Mouse (Mus musculus) erythroblast, embryonic 14.5 days (primary cell): ENCODE data around the gene Limd1.

ENCODE experiments used
- GATA1 ChIP-seq: IDR thresholded peaks from 2 replicates; pipeline ENCODE4 v1.6.1; 2012; ENCODE audit warnings: low read length, inconsistent platforms, mixed read lengths
- TAL1 ChIP-seq: IDR thresholded peaks from 3 replicates; pipeline ENCODE4 v1.6.1; 2012; ENCODE audit warnings: low read length, inconsistent platforms, mixed read lengths

DNA sequence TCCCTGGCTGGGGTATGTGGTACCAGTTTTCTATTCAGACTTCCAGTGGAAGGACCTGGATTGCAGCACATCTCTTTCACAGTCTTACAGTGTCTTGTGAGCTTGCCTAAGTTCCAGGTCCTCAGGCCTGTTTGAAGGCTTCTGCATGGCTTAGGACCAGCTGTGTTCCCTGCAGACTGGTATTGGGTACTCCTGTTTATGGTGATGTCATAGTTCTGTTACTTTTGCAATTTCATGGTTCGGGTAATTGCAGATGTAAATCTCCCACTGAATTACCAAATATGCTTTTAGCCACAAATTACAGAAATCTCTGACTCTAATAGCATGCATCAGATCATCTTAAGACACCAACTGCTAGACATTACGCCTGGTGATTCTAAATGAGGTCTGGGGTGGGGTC lies 36.6 kb downstream of the Limd1 start:
- no peak for TF ChIP-seq GATA1
- TF ChIP-seq TAL1: no peak
